Mouse (Mus musculus): Measurements from ENCODE around the gene Agap1. TPM values are rescaled to one million over a fixed set of nuclear protein-coding genes. Genes with fewer than 3 reads are reported as not detected.

The Agap1 gene
- polyA plus RNA-seq, 1 experiment from 2014 or later = 4.8 TPM

DNA sequence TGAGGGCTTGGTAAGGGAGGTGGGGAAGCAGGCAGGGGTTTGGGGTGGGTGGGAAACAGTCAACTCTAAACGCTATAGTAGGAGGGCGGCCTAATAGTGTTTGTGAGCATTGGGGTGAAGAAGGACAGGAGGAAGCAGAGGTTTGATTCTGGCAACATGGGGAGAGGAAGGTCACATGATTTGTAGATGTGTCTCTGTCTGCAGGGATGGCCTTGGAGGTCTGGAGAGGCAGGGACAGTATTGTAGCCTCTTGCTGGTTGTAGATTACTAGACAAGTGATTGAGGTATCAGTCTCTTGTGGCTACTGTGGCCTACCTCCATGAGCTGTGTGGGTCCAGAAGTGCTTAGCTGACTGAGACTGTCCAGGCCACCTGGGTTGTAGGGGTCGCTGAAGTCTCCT, 13.5 kb downstream of the Agap1 start:
- H3K27ac ChIP-seq (ENCODE audit: low read length) = 0 out of 2 replicates have a peak overlapping the region, but pooled peaks have one; percentile 47
- ATAC-seq = no peak
- no peaks in the 10 kb centered on the region for H3K9me3 ChIP-seq (ENCODE audit: control insufficient read depth, low read length)
- peaks cover 54% of the 10 kb centered on the region for H3K4me1 ChIP-seq (ENCODE audit: control insufficient read depth, insufficient read depth, low read length)
- H3K27me3 ChIP-seq (replicated peaks; ENCODE audit: control insufficient read depth, insufficient read depth, low read length) = no peaks in the 10 kb centered on the region
- WGBS = 54% methylated on average over 3 of the region's 3 CpGs
- peak overlapping the region; percentile 8; the same call in 1 of the 2 replicates for H3K4me2 ChIP-seq (ENCODE audit: low read depth, low read length)
- H3K4me3 ChIP-seq (ENCODE audit: low read length) = no peak overlapping the region
- H3K36me3 ChIP-seq (ENCODE audit: control insufficient read depth, insufficient read depth, low read length) = no peaks in the 10 kb centered on the region
- H3K9ac ChIP-seq (ENCODE audit: low read depth, low read length) = peak overlapping the region; percentile 17; the same call in 1 of the 2 replicates

DNA sequence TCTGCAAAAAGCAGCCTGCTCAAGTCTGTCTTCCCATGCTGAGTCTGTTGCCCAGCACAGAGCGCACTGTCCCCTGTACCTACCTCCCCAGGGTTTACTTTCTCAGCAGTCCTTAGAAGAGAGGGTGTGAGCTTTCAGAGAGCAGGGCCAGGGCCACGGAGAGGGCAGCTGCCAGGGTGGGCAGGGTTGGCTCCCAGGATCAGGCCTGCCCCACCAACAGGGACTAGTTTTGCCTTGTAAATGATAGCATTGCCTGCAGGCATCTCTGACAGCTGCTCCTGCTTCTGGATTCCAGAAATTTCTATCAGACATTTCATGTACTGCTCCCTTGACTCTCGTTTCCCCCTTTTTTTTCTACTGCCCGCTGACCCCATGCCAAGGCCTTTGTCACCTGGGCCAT, 16.8 kb downstream of the Agap1 start:
- H3K27ac ChIP-seq (ENCODE audit: low read length) = no peak overlapping the region
- no peaks in the 10 kb centered on the region for H3K36me3 ChIP-seq (ENCODE audit: control insufficient read depth, insufficient read depth, low read length)
- H3K9me3 ChIP-seq (ENCODE audit: control insufficient read depth, low read length) = no peaks in the 10 kb centered on the region
- peak overlapping the region; percentile 35; the same call in 1 of the 2 replicates for H3K9ac ChIP-seq (ENCODE audit: low read depth, low read length)
- 68% methylated on average over 4 of the region's 4 CpGs for WGBS
- no peaks in the 10 kb centered on the region for H3K27me3 ChIP-seq (replicated peaks; ENCODE audit: control insufficient read depth, insufficient read depth, low read length)
- H3K4me3 ChIP-seq (ENCODE audit: low read length) = no peak overlapping the region
- H3K4me1 ChIP-seq (ENCODE audit: control insufficient read depth, insufficient read depth, low read length) = peaks cover 70% of the 10 kb centered on the region
- H3K4me2 ChIP-seq (ENCODE audit: low read depth, low read length) = no peak overlapping the region
- no peak for ATAC-seq

DNA sequence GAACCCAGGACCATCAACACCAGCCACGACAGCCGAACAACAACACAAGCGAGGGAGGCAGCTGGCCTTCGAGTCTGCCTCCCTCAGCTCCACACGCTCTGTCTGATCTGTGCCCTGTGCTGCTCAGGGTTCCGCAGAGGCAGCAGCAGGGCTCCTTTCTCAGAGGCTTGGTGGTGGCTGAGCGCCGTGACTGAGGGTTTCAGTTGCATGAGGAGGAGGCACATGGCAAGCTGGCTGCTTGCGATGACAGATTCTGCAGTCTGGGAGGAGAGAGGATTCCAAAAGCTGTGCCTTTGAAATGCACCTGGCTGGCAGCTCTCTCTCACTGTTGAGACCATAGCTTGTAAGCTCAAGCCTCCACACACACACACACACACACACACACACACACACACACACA, 17.3 kb downstream of the Agap1 start:
- no peak overlapping the region for H3K4me3 ChIP-seq (ENCODE audit: low read length)
- 78% methylated on average over 9 of the region's 9 CpGs for WGBS
- no peak overlapping the region for H3K4me2 ChIP-seq (ENCODE audit: low read depth, low read length)
- H3K9ac ChIP-seq (ENCODE audit: low read depth, low read length) = peak overlapping the region; percentile 35; the same call in 1 of the 2 replicates
- no peaks in the 10 kb centered on the region for H3K27me3 ChIP-seq (replicated peaks; ENCODE audit: control insufficient read depth, insufficient read depth, low read length)
- ATAC-seq = no peak
- no peaks in the 10 kb centered on the region for H3K36me3 ChIP-seq (ENCODE audit: control insufficient read depth, insufficient read depth, low read length)
- H3K4me1 ChIP-seq (ENCODE audit: control insufficient read depth, insufficient read depth, low read length) = peaks cover 70% of the 10 kb centered on the region
- H3K9me3 ChIP-seq (ENCODE audit: control insufficient read depth, low read length) = no peaks in the 10 kb centered on the region
- no peak overlapping the region for H3K27ac ChIP-seq (ENCODE audit: low read length)

DNA sequence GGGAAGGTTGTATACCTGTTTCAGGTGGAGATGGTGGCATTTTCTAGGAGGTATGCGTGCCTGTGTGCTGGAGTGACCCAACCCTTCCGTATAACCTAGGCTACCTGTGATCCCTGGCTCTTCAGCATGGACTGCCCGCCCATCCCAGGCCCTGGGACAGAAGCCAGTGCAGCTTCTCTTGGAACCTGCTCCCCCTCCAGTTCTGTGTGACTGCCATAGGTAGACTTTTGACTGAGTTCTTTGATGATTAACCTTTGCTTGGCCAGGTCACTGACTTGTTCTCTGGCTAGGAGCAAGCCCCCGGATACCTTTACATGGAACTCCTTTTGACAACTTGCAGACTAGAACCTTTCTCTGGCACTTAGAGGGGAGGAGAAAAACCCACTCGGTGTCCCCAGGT, 19.3 kb downstream of the Agap1 start:
- no peak overlapping the region for H3K9ac ChIP-seq (ENCODE audit: low read depth, low read length)
- no peak for ATAC-seq
- no peak overlapping the region for H3K27ac ChIP-seq (ENCODE audit: low read length)
- whole genome bisulfite sequencing = 64% methylated on average over 5 of the region's 5 CpGs
- no peak overlapping the region for H3K4me3 ChIP-seq (ENCODE audit: low read length)
- H3K4me2 ChIP-seq (ENCODE audit: low read depth, low read length) = no peak overlapping the region
- H3K9me3 ChIP-seq (ENCODE audit: control insufficient read depth, low read length) = no peaks in the 10 kb centered on the region
- H3K4me1 ChIP-seq (ENCODE audit: control insufficient read depth, insufficient read depth, low read length) = peaks cover 60% of the 10 kb centered on the region
- H3K36me3 ChIP-seq (ENCODE audit: control insufficient read depth, insufficient read depth, low read length) = no peaks in the 10 kb centered on the region
- H3K27me3 ChIP-seq (replicated peaks; ENCODE audit: control insufficient read depth, insufficient read depth, low read length) = no peaks in the 10 kb centered on the region

DNA sequence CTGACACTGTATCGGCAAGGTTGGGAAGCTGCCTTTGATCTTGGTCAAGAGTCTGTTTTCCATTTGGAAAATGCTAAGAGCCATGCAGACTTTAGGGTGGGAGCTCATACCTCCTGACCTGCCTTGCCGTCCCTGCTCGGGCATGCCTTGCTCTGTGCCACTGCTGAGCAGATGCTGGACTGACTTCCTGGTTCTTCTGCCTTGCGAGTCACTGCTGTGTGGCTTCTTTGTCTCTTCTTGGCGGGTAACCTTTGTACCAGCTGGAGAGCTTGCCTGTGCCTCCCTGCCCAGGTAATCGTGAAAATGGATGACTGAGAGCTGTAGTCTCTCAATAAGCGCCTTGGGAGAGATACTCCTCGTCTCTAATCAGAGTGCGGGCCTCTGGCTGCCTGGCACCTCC, 20.2 kb downstream of the Agap1 start:
- peak overlapping the region; percentile 66 for H3K27ac ChIP-seq (ENCODE audit: low read length)
- no peak overlapping the region for H3K4me3 ChIP-seq (ENCODE audit: low read length)
- H3K9ac ChIP-seq (ENCODE audit: low read depth, low read length) = peak overlapping the region; percentile 45
- peak; percentile 66 for ATAC-seq
- H3K9me3 ChIP-seq (ENCODE audit: control insufficient read depth, low read length) = no peaks in the 10 kb centered on the region
- H3K27me3 ChIP-seq (replicated peaks; ENCODE audit: control insufficient read depth, insufficient read depth, low read length) = no peaks in the 10 kb centered on the region
- 63% methylated on average over 9 of the region's 9 CpGs for WGBS
- H3K4me1 ChIP-seq (ENCODE audit: control insufficient read depth, insufficient read depth, low read length) = peaks cover 69% of the 10 kb centered on the region
- peak overlapping the region; percentile 32; the same call in 1 of the 2 replicates for H3K4me2 ChIP-seq (ENCODE audit: low read depth, low read length)
- no peaks in the 10 kb centered on the region for H3K36me3 ChIP-seq (ENCODE audit: control insufficient read depth, insufficient read depth, low read length)

DNA sequence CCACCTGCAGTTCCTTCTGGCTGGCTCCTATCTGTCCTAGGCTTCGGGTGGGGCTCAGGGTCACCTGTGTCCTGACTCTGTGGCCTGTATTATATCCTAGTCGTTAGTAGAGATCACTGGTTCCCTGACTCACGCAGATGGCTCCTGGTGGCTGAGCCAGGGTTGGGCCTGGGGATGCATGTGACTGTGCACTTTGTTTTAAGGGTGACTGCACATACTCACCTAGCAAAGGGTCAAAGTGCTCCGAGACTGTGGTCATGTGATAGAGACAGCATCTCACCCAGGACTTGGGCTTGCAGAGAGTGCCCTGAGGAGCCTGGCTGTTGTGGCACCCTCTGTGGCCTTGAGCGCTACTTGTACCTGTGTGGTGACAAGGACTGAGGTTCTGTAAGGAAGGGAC, 22.4 kb downstream of the Agap1 start:
- Histone ChIP-seq H3K27me3 (replicated peaks; ENCODE audit: control insufficient read depth, insufficient read depth, low read length) (no peaks in the 10 kb centered on the region), H3K4me2 (ENCODE audit: low read depth, low read length) (no peak overlapping the region), H3K4me1 (ENCODE audit: control insufficient read depth, insufficient read depth, low read length) (peaks cover 74% of the 10 kb centered on the region), H3K9me3 (ENCODE audit: control insufficient read depth, low read length) (no peaks in the 10 kb centered on the region), H3K27ac (ENCODE audit: low read length) (peak overlapping the region; percentile 79), H3K9ac (ENCODE audit: low read depth, low read length) (no peak overlapping the region), H3K4me3 (ENCODE audit: low read length) (no peak overlapping the region), H3K36me3 (ENCODE audit: control insufficient read depth, insufficient read depth, low read length) (no peaks in the 10 kb centered on the region)
- WGBS = 72% methylated on average over 5 of the region's 5 CpGs
- peak; percentile 81 for ATAC-seq

DNA sequence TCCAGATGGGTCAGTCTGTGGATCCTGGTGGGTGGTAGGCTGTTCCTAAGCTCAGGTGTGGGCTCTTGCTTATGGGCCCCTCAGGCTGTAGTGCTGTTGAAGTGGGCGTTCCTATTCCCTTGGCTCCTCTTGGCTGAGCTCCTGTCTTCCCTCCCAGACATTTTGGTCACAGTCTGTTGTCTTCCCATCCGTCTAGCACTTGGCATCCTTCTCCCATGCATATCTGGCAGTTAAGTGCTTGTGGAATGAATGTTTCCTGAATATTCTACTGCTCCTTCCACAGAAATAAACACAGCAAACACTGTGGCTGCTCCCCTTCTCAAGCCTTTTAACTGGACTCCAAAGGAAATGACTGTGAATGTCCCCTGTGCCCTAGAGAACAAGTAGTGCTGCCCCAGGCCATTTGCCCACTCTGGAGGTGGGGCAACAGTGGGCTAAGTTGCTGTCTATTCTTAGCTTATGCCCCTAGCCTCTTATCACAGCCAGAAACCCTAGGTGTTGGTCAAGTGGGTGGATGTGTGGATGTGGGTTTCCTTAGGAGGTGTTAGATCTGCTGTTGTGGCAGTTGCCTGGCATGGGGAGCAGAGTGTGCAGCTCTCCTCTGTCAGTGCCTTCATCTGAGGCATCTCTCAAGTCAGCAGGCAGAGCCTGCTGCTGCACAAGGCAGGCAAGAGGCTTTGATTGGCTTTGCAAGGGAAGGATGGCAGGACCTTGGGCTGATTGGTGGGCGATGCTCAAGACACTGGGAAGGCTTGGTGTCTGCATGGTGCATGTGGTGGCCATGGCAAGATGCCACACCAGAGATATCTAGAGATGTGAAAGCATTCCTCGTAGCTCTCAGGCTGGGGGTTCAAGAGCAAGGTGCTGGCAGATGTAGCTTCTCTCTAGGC, 24.2 kb downstream of the Agap1 start:
- WGBS = 79% methylated on average over 4 of the region's 4 CpGs
- H3K36me3 ChIP-seq (ENCODE audit: control insufficient read depth, insufficient read depth, low read length) = no peaks in the 10 kb centered on the region
- ATAC-seq = no peak
- no peak overlapping the region for H3K4me3 ChIP-seq (ENCODE audit: low read length)
- no peak overlapping the region for H3K27ac ChIP-seq (ENCODE audit: low read length)
- no peak overlapping the region for H3K4me2 ChIP-seq (ENCODE audit: low read depth, low read length)
- H3K27me3 ChIP-seq (replicated peaks; ENCODE audit: control insufficient read depth, insufficient read depth, low read length) = no peaks in the 10 kb centered on the region
- no peaks in the 10 kb centered on the region for H3K9me3 ChIP-seq (ENCODE audit: control insufficient read depth, low read length)
- peaks cover 69% of the 10 kb centered on the region for H3K4me1 ChIP-seq (ENCODE audit: control insufficient read depth, insufficient read depth, low read length)
- no peak overlapping the region for H3K9ac ChIP-seq (ENCODE audit: low read depth, low read length)

DNA sequence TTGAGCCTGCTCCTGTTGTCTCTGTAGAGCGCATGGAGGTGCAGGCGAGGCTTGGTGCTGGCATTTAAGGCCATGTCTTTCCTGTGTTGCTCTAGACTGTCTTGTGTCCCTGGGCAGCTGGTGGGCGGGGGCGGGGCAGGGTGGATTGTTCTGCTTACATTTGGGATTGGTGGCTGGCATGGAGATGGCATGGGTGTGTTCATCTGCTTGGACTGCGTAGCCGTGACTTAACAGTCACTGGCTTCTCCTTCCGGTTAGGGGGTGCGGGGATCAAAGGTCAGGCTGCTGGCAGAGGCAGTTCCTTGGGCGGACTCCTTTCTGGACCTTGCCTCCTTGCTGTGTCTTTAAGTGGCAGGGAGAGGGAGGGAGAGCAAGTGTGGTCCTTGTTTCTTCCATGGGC, 26.5 kb downstream of the Agap1 start:
- no peaks in the 10 kb centered on the region for H3K27me3 ChIP-seq (replicated peaks; ENCODE audit: control insufficient read depth, insufficient read depth, low read length)
- WGBS = 72% methylated on average over 9 of the region's 9 CpGs
- H3K36me3 ChIP-seq (ENCODE audit: control insufficient read depth, insufficient read depth, low read length) = no peaks in the 10 kb centered on the region
- H3K9me3 ChIP-seq (ENCODE audit: control insufficient read depth, low read length) = no peaks in the 10 kb centered on the region
- no peak overlapping the region for H3K4me3 ChIP-seq (ENCODE audit: low read length)
- H3K4me2 ChIP-seq (ENCODE audit: low read depth, low read length) = peak overlapping the region; percentile 17; the same call in 1 of the 2 replicates
- ATAC-seq = peak; percentile 77
- H3K4me1 ChIP-seq (ENCODE audit: control insufficient read depth, insufficient read depth, low read length) = peaks cover 48% of the 10 kb centered on the region
- H3K27ac ChIP-seq (ENCODE audit: low read length) = peak overlapping the region; percentile 69
- no peak overlapping the region for H3K9ac ChIP-seq (ENCODE audit: low read depth, low read length)

DNA sequence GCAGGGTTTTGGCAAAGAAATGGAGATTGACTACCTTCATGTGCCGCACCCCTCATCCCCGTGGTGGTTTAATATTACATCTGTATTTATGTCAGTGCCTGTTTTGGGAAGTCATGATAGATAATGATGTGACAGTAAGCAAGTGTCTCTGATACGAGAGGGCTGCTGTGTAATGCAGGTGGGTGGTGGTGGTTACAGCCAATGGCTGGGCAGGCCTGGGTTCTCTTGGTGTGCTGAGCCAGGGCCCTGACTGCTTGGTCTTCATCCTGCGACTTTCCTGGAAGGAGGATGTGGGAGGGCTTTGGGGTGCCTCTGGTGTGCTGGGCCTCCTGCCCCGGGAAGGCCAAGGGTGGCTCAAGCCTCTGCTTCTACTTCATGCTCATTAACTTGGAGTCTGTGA, 28.2 kb downstream of the Agap1 start:
- WGBS = 61% methylated on average over 5 of the region's 5 CpGs

More for the DNA sequence above, 28.2 kb downstream of the Agap1 start:
- H3K4me3 ChIP-seq (ENCODE audit: low read length) = no peak overlapping the region
- H3K36me3 ChIP-seq (ENCODE audit: control insufficient read depth, insufficient read depth, low read length) = no peaks in the 10 kb centered on the region
- no peaks in the 10 kb centered on the region for H3K27me3 ChIP-seq (replicated peaks; ENCODE audit: control insufficient read depth, insufficient read depth, low read length)
- H3K9me3 ChIP-seq (ENCODE audit: control insufficient read depth, low read length) = no peaks in the 10 kb centered on the region
- H3K4me2 ChIP-seq (ENCODE audit: low read depth, low read length) = no peak overlapping the region
- H3K4me1 ChIP-seq (ENCODE audit: control insufficient read depth, insufficient read depth, low read length) = peaks cover 40% of the 10 kb centered on the region
- no peak overlapping the region for H3K9ac ChIP-seq (ENCODE audit: low read depth, low read length)
- no peak overlapping the region for H3K27ac ChIP-seq (ENCODE audit: low read length)
- no peak for ATAC-seq

Measured in intestine, embryonic 16.5 days (tissue).